Mouse (Mus musculus) forebrain, embryonic 13.5 days (tissue): ENCODE data around the gene Srgap3. TPM values are rescaled to one million over a fixed set of nuclear protein-coding genes. Genes with fewer than 3 reads are reported as not detected.

ENCODE experiments used
- ATAC-seq: fragments of 200-750 bp; cut with Nextera tagmentation; 2 replicates; pipeline ENCODE4 v1.8.0; 2017
- H3K27ac ChIP-seq: fragments of 300-500 bp; sonication (generic); 2 replicates; pipeline ENCODE4 v1.5.1; 2015; ENCODE audit warnings: inconsistent platforms, mild to moderate bottlenecking, moderate library complexity
- H3K27me3 ChIP-seq: fragments of 300-500 bp; sonication (generic); 2 replicates; pipeline ENCODE4 v1.6.1; 2015; ENCODE audit warnings: mild to moderate bottlenecking, inconsistent platforms
- H3K36me3 ChIP-seq: fragments of 300-500 bp; sonication (generic); 2 replicates; pipeline ENCODE4 v1.6.1; 2015; ENCODE audit warnings: mild to moderate bottlenecking, inconsistent platforms; ENCODE audit not compliant: poor library complexity, severe bottlenecking
- H3K4me1 ChIP-seq: fragments of 300-500 bp; sonication (generic); 2 replicates; pipeline ENCODE4 v1.6.1; 2015; ENCODE audit warnings: inconsistent platforms
- H3K4me2 ChIP-seq: fragments of 300-500 bp; sonication (generic); 2 replicates; pipeline ENCODE4 v1.6.1; 2015; ENCODE audit warnings: inconsistent platforms, mild to moderate bottlenecking, moderate library complexity
- H3K4me3 ChIP-seq: fragments of 300-500 bp; sonication (generic); 2 replicates; pipeline ENCODE4 v1.5.1; 2015; ENCODE audit warnings: mild to moderate bottlenecking, inconsistent platforms
- H3K9ac ChIP-seq: fragments of 300-500 bp; sonication (generic); 2 replicates; pipeline ENCODE4 v1.6.1; 2015; ENCODE audit warnings: mild to moderate bottlenecking, inconsistent platforms
- H3K9me3 ChIP-seq: fragments of 300-500 bp; sonication (generic); replicated peaks from 2 replicates; pipeline ENCODE4 v1.6.1; 2016; ENCODE audit warnings: inconsistent platforms
- WGBS: fragments of 180-500 bp; shearing (Covaris S2); methylation state at CpG from one replicate; pipeline ENCODE4 v1.1.7; 2015; 5-methylcytosine and 5-hydroxymethylcytosine counted together
- polyA plus RNA-seq: library from polyadenylated mRNA; unstranded; fragments of >200 nt; fragmentation: Nextera tagmentation; extraction: Ambion mirVana; gene quantifications from 2 replicates; pipeline ENCODE4 v1.2.1, GENCODE M21; 2015

The Srgap3 gene
- polyA plus RNA-seq, 1 experiment from 2014 or later: 30.1 TPM

DNA sequence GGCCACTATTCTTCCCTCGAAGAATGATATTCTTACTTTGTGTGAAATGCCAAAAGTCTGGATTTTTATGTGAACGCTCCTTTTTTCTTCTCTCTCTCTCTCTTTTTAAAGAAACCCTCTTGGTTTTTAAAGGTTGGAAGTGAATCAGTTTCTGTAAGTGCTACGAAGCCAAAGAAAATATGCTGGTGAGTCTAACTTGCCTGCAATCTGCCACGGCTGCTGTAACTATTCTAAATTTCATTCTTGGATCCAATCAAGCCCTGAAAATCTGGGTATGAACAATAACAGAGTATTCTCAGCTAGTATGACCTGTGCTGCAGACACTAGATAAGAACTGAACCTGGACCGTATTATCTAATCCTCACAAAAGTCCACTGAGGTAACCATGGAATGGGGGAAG, 21.1 kb downstream of the Srgap3 start:
- H3K9ac ChIP-seq: no peak overlapping the region
- H3K27ac ChIP-seq: peak overlapping the region; percentile 41
- H3K4me2 ChIP-seq: no peak overlapping the region
- no peak overlapping the region for H3K4me3 ChIP-seq
- no peak for ATAC-seq
- peaks cover 76% of the 10 kb centered on the region for H3K4me1 ChIP-seq
- WGBS: 89% methylated on average over 5 of the region's 5 CpGs
- H3K36me3 ChIP-seq: peaks cover 17% of the 10 kb centered on the region
- H3K9me3 ChIP-seq: 0 out of 2 replicates have a peak, but pooled peaks cover 2% of the 10 kb centered on the region
- H3K27me3 ChIP-seq: no peaks in the 10 kb centered on the region

- H3K36me3 ChIP-seq: peaks cover 17% of the 10 kb centered on the region
- no peaks in the 10 kb centered on the region for H3K27me3 ChIP-seq
- H3K4me2 ChIP-seq: no peak overlapping the region; the same call in 1 of the 2 replicates
- H3K4me1 ChIP-seq: peaks cover 75% of the 10 kb centered on the region
- 68% methylated on average over 11 of the region's 11 CpGs for WGBS
- H3K9me3 ChIP-seq: 0 out of 2 replicates have a peak, but pooled peaks cover 2% of the 10 kb centered on the region
- peak overlapping the region; percentile 41 for H3K27ac ChIP-seq
- no peak for ATAC-seq
- 0 out of 2 replicates have a peak overlapping the region, but pooled peaks have one; percentile 18 for H3K9ac ChIP-seq
- no peak overlapping the region for H3K4me3 ChIP-seq
Observed at GRCm38 (mm10) chr6:112925234-112925975, 21.7 kb downstream of the Srgap3 start.

GRCm38 (mm10) chr6:112924606-112925141, 22.4 kb downstream of the Srgap3 start:
- H3K36me3 ChIP-seq: peaks cover 17% of the 10 kb centered on the region
- H3K9me3 ChIP-seq: 0 out of 2 replicates have a peak, but pooled peaks cover 2% of the 10 kb centered on the region
- peaks cover 68% of the 10 kb centered on the region for H3K4me1 ChIP-seq
- no peaks in the 10 kb centered on the region for H3K27me3 ChIP-seq
- peak overlapping the region; percentile 41 for H3K27ac ChIP-seq
- no peak overlapping the region for H3K9ac ChIP-seq
- ATAC-seq: no peak
- WGBS: 78% methylated on average over 13 of the region's 13 CpGs
- no peak overlapping the region for H3K4me3 ChIP-seq
- no peak overlapping the region; the same call in 1 of the 2 replicates for H3K4me2 ChIP-seq

DNA sequence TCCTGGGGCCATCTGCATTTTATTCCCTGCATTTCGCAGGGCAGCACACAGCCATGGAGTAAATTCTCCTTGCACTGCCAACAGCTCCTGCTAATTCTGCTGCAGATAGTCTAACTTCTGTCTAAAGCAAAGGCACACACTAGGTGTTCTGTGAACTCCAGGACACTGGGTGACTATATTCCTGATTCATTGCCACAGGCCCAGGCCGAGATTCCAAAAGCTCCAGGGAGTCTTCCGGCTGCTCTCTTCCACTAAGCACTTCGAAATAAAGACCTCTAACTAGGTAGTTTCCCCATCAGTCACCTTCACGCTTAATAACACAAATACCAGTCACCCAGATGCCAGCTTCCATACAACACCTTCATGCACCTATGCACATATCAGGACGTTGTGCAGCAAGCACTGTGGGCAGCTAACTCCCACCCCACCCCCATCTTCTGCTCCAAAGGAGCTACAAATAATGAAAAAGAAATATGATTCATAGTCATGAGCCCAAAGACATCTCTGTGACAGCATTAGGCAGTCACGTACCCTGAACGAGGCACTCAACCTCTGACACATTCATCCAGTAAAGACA, 26.4 kb downstream of the Srgap3 start:
- no peak for ATAC-seq
- H3K9ac ChIP-seq: no peak overlapping the region
- H3K27me3 ChIP-seq: no peaks in the 10 kb centered on the region
- WGBS: 78% methylated on average over 8 of the region's 8 CpGs
- H3K27ac ChIP-seq: no peak overlapping the region
- 0 out of 2 replicates have a peak, but pooled peaks cover 2% of the 10 kb centered on the region for H3K9me3 ChIP-seq
- peaks cover 28% of the 10 kb centered on the region for H3K4me1 ChIP-seq
- H3K4me3 ChIP-seq: no peak overlapping the region
- H3K4me2 ChIP-seq: no peak overlapping the region
- H3K36me3 ChIP-seq: peaks cover 37% of the 10 kb centered on the region

GRCm38 (mm10) chr6:112917717-112918116, 29.3 kb downstream of the Srgap3 start:
- Histone ChIP-seq H3K9ac (no peak overlapping the region), H3K27me3 (no peaks in the 10 kb centered on the region), H3K4me3 (no peak overlapping the region), H3K36me3 (peaks cover 38% of the 10 kb centered on the region), H3K9me3 (no peaks in the 10 kb centered on the region), H3K27ac (no peak overlapping the region), H3K4me2 (no peak overlapping the region), H3K4me1 (0 out of 2 replicates have a peak, but pooled peaks cover 11% of the 10 kb centered on the region)
- ATAC-seq: no peak
- WGBS: 88% methylated on average over 8 of the region's 8 CpGs

GRCm38 (mm10) chr6:112916243-112916642, 30.8 kb downstream of the Srgap3 start:
- H3K9ac ChIP-seq: no peak overlapping the region
- 95% methylated on average over 2 of the region's 2 CpGs for WGBS
- no peak overlapping the region for H3K4me2 ChIP-seq
- H3K27ac ChIP-seq: no peak overlapping the region
- no peak for ATAC-seq
- no peak overlapping the region for H3K4me3 ChIP-seq
- H3K27me3 ChIP-seq: no peaks in the 10 kb centered on the region
- no peaks in the 10 kb centered on the region for H3K9me3 ChIP-seq
- peaks cover 35% of the 10 kb centered on the region for H3K36me3 ChIP-seq
- 0 out of 2 replicates have a peak, but pooled peaks cover 5% of the 10 kb centered on the region for H3K4me1 ChIP-seq

GRCm38 (mm10) chr6:112912552-112912951, 34.5 kb downstream of the Srgap3 start:
- H3K9ac ChIP-seq: no peak overlapping the region
- no peak for ATAC-seq
- no peak overlapping the region for H3K27ac ChIP-seq
- WGBS: 97% methylated on average over 5 of the region's 5 CpGs
- H3K36me3 ChIP-seq: peaks cover 31% of the 10 kb centered on the region
- H3K4me1 ChIP-seq: peaks cover 8% of the 10 kb centered on the region
- H3K9me3 ChIP-seq: no peaks in the 10 kb centered on the region
- H3K4me2 ChIP-seq: no peak overlapping the region
- H3K4me3 ChIP-seq: no peak overlapping the region
- H3K27me3 ChIP-seq: no peaks in the 10 kb centered on the region

GRCm38 (mm10) chr6:112909711-112910110, 37.4 kb downstream of the Srgap3 start:
- WGBS: 89% methylated on average over 2 of the region's 2 CpGs
- Histone ChIP-seq H3K4me3 (no peak overlapping the region), H3K36me3 (peaks cover 18% of the 10 kb centered on the region; the same call in 1 of the 2 replicates), H3K27ac (no peak overlapping the region), H3K4me1 (peaks cover 8% of the 10 kb centered on the region), H3K9me3 (no peaks in the 10 kb centered on the region), H3K9ac (no peak overlapping the region), H3K4me2 (no peak overlapping the region), H3K27me3 (no peaks in the 10 kb centered on the region)
- no peak for ATAC-seq

DNA sequence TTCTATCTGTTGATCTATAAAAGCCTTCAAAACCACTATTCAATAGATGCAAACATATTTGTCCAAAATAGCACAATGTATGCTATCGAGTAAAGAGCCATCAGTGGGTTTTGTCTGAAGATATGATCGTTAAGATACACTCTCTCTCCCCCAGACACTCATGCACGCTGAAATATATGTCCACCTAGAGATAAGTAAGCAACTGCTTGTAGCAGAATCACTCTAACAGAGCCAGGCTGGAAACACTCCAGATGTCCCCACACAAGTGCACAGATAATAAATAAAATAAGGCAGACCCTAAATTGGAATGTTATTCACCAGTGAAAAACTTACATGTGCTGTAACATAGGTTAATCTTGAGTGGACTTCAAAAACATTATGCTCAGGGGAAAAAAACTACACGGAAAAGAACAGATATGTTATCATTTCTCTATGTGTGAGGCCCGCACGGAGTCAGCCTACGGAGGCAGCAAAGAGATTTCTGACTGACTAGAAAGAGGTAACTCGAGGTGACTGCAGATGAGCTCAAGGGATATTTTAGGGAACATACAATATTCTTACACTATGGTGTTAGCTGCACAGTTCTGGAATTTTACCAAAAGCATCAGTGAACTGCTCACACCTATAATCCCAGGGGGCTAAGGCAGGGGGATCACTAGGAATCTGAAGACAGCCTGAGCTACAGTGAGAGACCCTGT, 39.0 kb downstream of the Srgap3 start:
- no peak for ATAC-seq
- 0 out of 2 replicates have a peak, but pooled peaks cover 5% of the 10 kb centered on the region for H3K36me3 ChIP-seq
- H3K4me3 ChIP-seq: no peak overlapping the region
- H3K27me3 ChIP-seq: no peaks in the 10 kb centered on the region
- H3K4me2 ChIP-seq: no peak overlapping the region
- peaks cover 21% of the 10 kb centered on the region for H3K4me1 ChIP-seq
- H3K9me3 ChIP-seq: no peaks in the 10 kb centered on the region
- H3K27ac ChIP-seq: no peak overlapping the region
- no peak overlapping the region; the same call in 1 of the 2 replicates for H3K9ac ChIP-seq
- WGBS: 84% methylated on average over 8 of the region's 8 CpGs

DNA sequence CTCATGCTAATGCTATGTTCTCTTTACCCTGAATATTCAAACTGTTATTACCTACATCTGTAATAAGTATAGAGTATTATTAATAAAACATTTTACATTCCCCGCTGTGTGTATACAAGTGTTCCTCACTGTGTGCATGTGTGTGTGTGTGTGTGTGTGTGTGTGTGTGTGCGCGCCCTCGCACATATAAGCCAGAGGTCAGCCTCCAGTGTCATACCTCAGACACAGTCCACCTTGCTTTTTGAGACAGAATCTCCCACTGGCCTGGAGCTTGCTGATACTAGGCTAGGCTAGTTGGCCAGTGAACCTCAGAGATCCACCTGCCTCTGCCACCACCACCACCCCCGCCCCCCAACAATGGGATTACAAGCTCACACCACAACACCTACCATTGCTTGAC, 43.3 kb downstream of the Srgap3 start:
- no peaks in the 10 kb centered on the region for H3K27me3 ChIP-seq
- ATAC-seq: no peak
- no peak overlapping the region for H3K4me3 ChIP-seq
- no peaks in the 10 kb centered on the region for H3K9me3 ChIP-seq
- 83% methylated on average over 5 of the region's 5 CpGs for WGBS
- 0 out of 2 replicates have a peak, but pooled peaks cover 5% of the 10 kb centered on the region for H3K36me3 ChIP-seq
- H3K9ac ChIP-seq: no peak overlapping the region
- H3K4me1 ChIP-seq: peaks cover 57% of the 10 kb centered on the region
- peak overlapping the region; percentile 97 for H3K27ac ChIP-seq
- peak overlapping the region; percentile 43 for H3K4me2 ChIP-seq

- under 1% methylated on average over 7 of the region's 7 CpGs for WGBS
- no peaks in the 10 kb centered on the region for H3K9me3 ChIP-seq
- peak overlapping the region; percentile 43 for H3K4me2 ChIP-seq
- H3K27me3 ChIP-seq: no peaks in the 10 kb centered on the region
- peak overlapping the region; percentile 97 for H3K27ac ChIP-seq
- 0 out of 2 replicates have a peak, but pooled peaks cover 5% of the 10 kb centered on the region for H3K36me3 ChIP-seq
- peak; percentile 78 for ATAC-seq
- peak overlapping the region; percentile 37 for H3K9ac ChIP-seq
- peak overlapping the region; percentile 9; the same call in 1 of the 2 replicates for H3K4me3 ChIP-seq
- H3K4me1 ChIP-seq: peaks cover 61% of the 10 kb centered on the region
Observed at GRCm38 (mm10) chr6:112903226-112903625, 43.8 kb downstream of the Srgap3 start.
